Mouse (Mus musculus): ENCODE measurements around the gene Dnph1.

Gene Dnph1

GRCm38 (mm10) chr17:46503847-46504638 is 7.5 kb downstream of the Dnph1 start:
- in situ Hi-C loops (cut with MboI, MseI): no loop called here

GRCm38 (mm10) chr17:46505617-46506016 is 9.1 kb downstream of the Dnph1 start:
- in situ Hi-C loops (cut with MboI, MseI): no loop called here

- in situ Hi-C loops (cut with MboI, MseI): no loop called here
Measured at GRCm38 (mm10) chr17:46511059-46511710, 14.7 kb downstream of the Dnph1 start.

- in situ Hi-C loops (cut with MboI, MseI): no loop called here
Measured at GRCm38 (mm10) chr17:46513329-46513728, 16.8 kb downstream of the Dnph1 start.

- in situ Hi-C loops (cut with MboI, MseI): loop anchor here in 1 of 2 experiments (5.0 kb wide), 1 partner anchor 73 kb away; no protein-coding TSS in a partner anchor
Measured at GRCm38 (mm10) chr17:46519971-46520370, 23.5 kb downstream of the Dnph1 start.

- in situ Hi-C loops (cut with MboI, MseI): no loop called here
Measured at GRCm38 (mm10) chr17:46520385-46520979, 24.0 kb downstream of the Dnph1 start.

- in situ Hi-C loops (cut with MboI, MseI): no loop called here
Measured at GRCm38 (mm10) chr17:46521174-46521573, 24.7 kb downstream of the Dnph1 start.

- in situ Hi-C loops (cut with MboI, MseI): no loop called here
Measured at GRCm38 (mm10) chr17:46521963-46522668, 25.6 kb downstream of the Dnph1 start.

GRCm38 (mm10) chr17:46525065-46525464 is 28.6 kb downstream of the Dnph1 start:
- in situ Hi-C loops (cut with MboI, MseI): loop anchor here in 1 of 2 experiments (5.0 kb wide), 1 partner anchor 97 kb away; no protein-coding TSS in a partner anchor

GRCm38 (mm10) chr17:46525579-46526307 is 29.2 kb downstream of the Dnph1 start:
- in situ Hi-C loops (cut with MboI, MseI): loop anchor here in 1 of 2 experiments (5.0 kb wide), 1 partner anchor 97 kb away; no protein-coding TSS in a partner anchor

GRCm38 (mm10) chr17:46543661-46544060 is 47.1 kb downstream of the Dnph1 start:
- in situ Hi-C loops (cut with MboI, MseI): no loop called here

- in situ Hi-C loops (cut with MboI, MseI): no loop called here
Measured at GRCm38 (mm10) chr17:46545813-46546564, 49.5 kb downstream of the Dnph1 start, which contains the start of gene Cul9. Cul9 (minus strand) TSS chr17:46546388.

- in situ Hi-C loops (cut with MboI, MseI): no loop called here
Measured at GRCm38 (mm10) chr17:46546591-46546990, 50.1 kb downstream of the Dnph1 start.

GRCm38 (mm10) chr17:46546995-46547394 is 50.5 kb downstream of the Dnph1 start:
- in situ Hi-C loops (cut with MboI, MseI): no loop called here

GRCm38 (mm10) chr17:46547923-46548322 is 51.4 kb downstream of the Dnph1 start:
- in situ Hi-C loops (cut with MboI, MseI): no loop called here

GRCm38 (mm10) chr17:46548741-46549140 is 52.2 kb downstream of the Dnph1 start:
- in situ Hi-C loops (cut with MboI, MseI): no loop called here

- in situ Hi-C loops (cut with MboI, MseI): no loop called here
Measured at GRCm38 (mm10) chr17:46549193-46549592, 52.7 kb downstream of the Dnph1 start.
